Mouse (Mus musculus) CH12.LX (cell line): ENCODE results near the gene Ugt1a2. TPM values are rescaled to one million over a fixed set of nuclear protein-coding genes. Genes with fewer than 3 reads are reported as not detected.

Source experiments
- DNase-seq: peaks from one replicate; pipeline ENCODE4 v3.0.0-alpha.2; 2013; ENCODE audit errors: extremely low read depth
- H3K27ac ChIP-seq: 2 replicates; pipeline ENCODE4 v1.5.1; 2012; ENCODE audit warnings: low read depth, mild to moderate bottlenecking, control low read depth, moderate library complexity; ENCODE audit not compliant: insufficient read depth
- H3K27me3 ChIP-seq: replicated peaks from 2 replicates; pipeline ENCODE3; 2012; ENCODE audit warnings: inconsistent platforms
- H3K36me3 ChIP-seq, 2 experiments: replicated peaks in 1 of 2; 2 replicates each; pipeline versions ENCODE3 to v1.6.1; 2012; ENCODE audit warnings: inconsistent platforms in 1 of 2, low read length in 1 of 2, mild to moderate bottlenecking in 1 of 2, mixed read lengths in 1 of 2, moderate library complexity in 1 of 2; ENCODE audit not compliant: control insufficient read depth in 1 of 2, insufficient read depth in 1 of 2
- H3K4me1 ChIP-seq, 2 experiments: 2 replicates each; pipeline ENCODE4 v1.6.1; 2012; ENCODE audit warnings: inconsistent platforms in 1 of 2, moderate library complexity in 1 of 2; ENCODE audit not compliant: insufficient read depth in 2 of 2, control insufficient read depth in 1 of 2
- H3K4me2 ChIP-seq: 2 replicates; pipeline ENCODE4 v1.6.1; 2012; ENCODE audit warnings: low read depth, mild to moderate bottlenecking, control low read depth; ENCODE audit not compliant: poor library complexity, insufficient read depth, severe bottlenecking
- H3K4me3 ChIP-seq, 3 experiments: fragments of 150-350 bp in 1 of 3; sonication (generic) in 1 of 3; replicated peaks in 1 of 3; 2 replicates each; pipeline versions ENCODE3 to v1.5.1; 2011 to 2012; ENCODE audit warnings: low read depth in 2 of 3, low read length in 2 of 3, mild to moderate bottlenecking in 2 of 3, moderate library complexity in 2 of 3, control low read depth in 1 of 3, improper control_type of control experiment in 1 of 3, inconsistent platforms in 1 of 3, mixed read lengths in 1 of 3; ENCODE audit not compliant: poor library complexity in 1 of 3
- H3K79me2 ChIP-seq: replicated peaks from 2 replicates; pipeline ENCODE4 v1.6.1; 2012; ENCODE audit warnings: mild to moderate bottlenecking, moderate library complexity; ENCODE audit not compliant: control insufficient read depth, poor library complexity, insufficient read depth, severe bottlenecking; ENCODE audit errors: extremely low read depth
- H3K9ac ChIP-seq: 2 replicates; pipeline ENCODE4 v1.6.1; 2012; ENCODE audit warnings: low read depth, mild to moderate bottlenecking, control low read depth, moderate library complexity; ENCODE audit not compliant: insufficient read depth
- H3K9me3 ChIP-seq: replicated peaks from 2 replicates; pipeline ENCODE3; 2012; ENCODE audit warnings: low read length, inconsistent platforms, mixed read lengths
- BHLHE40 ChIP-seq: IDR thresholded peaks from 2 replicates; pipeline ENCODE4 v1.6.1; 2011; ENCODE audit warnings: mild to moderate bottlenecking, low read depth, low read length, improper control_type of control experiment
- CHD2 ChIP-seq: IDR thresholded peaks from 2 replicates; pipeline ENCODE4 v1.6.1; 2011; ENCODE audit warnings: low read length, improper control_type of control experiment
- CTCF ChIP-seq, 2 experiments: IDR thresholded peaks in 1 of 2; conservative IDR thresholded peaks in 1 of 2; 2 replicates each; pipeline ENCODE4 v1.5.1; 2011 to 2012; ENCODE audit warnings: low read depth in 2 of 2, low read length in 2 of 2, improper control_type of control experiment in 1 of 2, inconsistent platforms in 1 of 2, mild to moderate bottlenecking in 1 of 2, moderate library complexity in 1 of 2
- E2F4 ChIP-seq: IDR thresholded peaks from 2 replicates; pipeline ENCODE4 v1.6.1; 2011; ENCODE audit warnings: low read depth, low read length, improper control_type of control experiment; ENCODE audit not compliant: insufficient replicate concordance
- GABPA ChIP-seq: IDR thresholded peaks from 2 replicates; pipeline ENCODE4 v1.6.1; 2012; ENCODE audit warnings: low read depth, low read length, improper control_type of control experiment, inconsistent platforms; ENCODE audit not compliant: insufficient replicate concordance
- JUN ChIP-seq: IDR thresholded peaks from 2 replicates; pipeline ENCODE4 v1.6.1; 2011; ENCODE audit warnings: low read depth, mild to moderate bottlenecking, low read length, improper control_type of control experiment, moderate library complexity; ENCODE audit not compliant: insufficient read depth
- JUND ChIP-seq: conservative IDR thresholded peaks from 2 replicates; pipeline ENCODE4 v1.6.1; 2011; ENCODE audit warnings: low read depth, low read length, improper control_type of control experiment
- MAX ChIP-seq: IDR thresholded peaks from 2 replicates; pipeline ENCODE4 v1.6.1; 2011; ENCODE audit warnings: low read length, improper control_type of control experiment
- MEF2A ChIP-seq: IDR thresholded peaks from 2 replicates; pipeline ENCODE4 v1.6.1; 2014; ENCODE audit warnings: low read depth, mild to moderate bottlenecking, inconsistent platforms, low read length, improper control_type of control experiment, borderline replicate concordance
- MYC ChIP-seq: IDR thresholded peaks from 2 replicates; pipeline ENCODE4 v1.6.1; 2011; ENCODE audit warnings: low read depth, mild to moderate bottlenecking, improper control_type of control experiment, low read length
- NRF1 ChIP-seq: IDR thresholded peaks from 2 replicates; pipeline ENCODE4 v1.6.1; 2014; ENCODE audit warnings: low read depth, mild to moderate bottlenecking, inconsistent platforms, low read length, improper control_type of control experiment, moderate library complexity
- POLR2AphosphoS2 ChIP-seq: IDR thresholded peaks from 2 replicates; pipeline ENCODE4 v1.6.1; 2011; ENCODE audit warnings: low read depth, low read length, improper control_type of control experiment
- SIN3A ChIP-seq: IDR thresholded peaks from 2 replicates; pipeline ENCODE4 v1.6.1; 2012; ENCODE audit warnings: low read length, improper control_type of control experiment, inconsistent platforms
- TBP ChIP-seq: conservative IDR thresholded peaks from 2 replicates; pipeline ENCODE4 v1.6.1; 2011; ENCODE audit warnings: low read depth, low read length, improper control_type of control experiment
- TCF12 ChIP-seq: IDR thresholded peaks from 2 replicates; pipeline ENCODE4 v1.6.1; 2014; ENCODE audit warnings: low read depth, mild to moderate bottlenecking, inconsistent platforms, low read length, improper control_type of control experiment
- UBTF ChIP-seq: IDR thresholded peaks from 2 replicates; pipeline ENCODE4 v1.6.1; 2012; ENCODE audit warnings: low read depth, mild to moderate bottlenecking, inconsistent platforms, low read length, improper control_type of control experiment, moderate library complexity
- ZC3H11A ChIP-seq: IDR thresholded peaks from 2 replicates; pipeline ENCODE4 v1.6.1; 2012; ENCODE audit warnings: low read depth, mild to moderate bottlenecking, inconsistent platforms, low read length, improper control_type of control experiment
- ZMIZ1 ChIP-seq: IDR thresholded peaks from 2 replicates; pipeline ENCODE4 v1.6.1; 2012; ENCODE audit warnings: low read depth, mild to moderate bottlenecking, inconsistent platforms, low read length, improper control_type of control experiment
- dilution Hi-C: fragments of 300-500 bp; cut with MboI; formaldehyde crosslinking; loops from 2 replicates; pipeline ENCODE4 v1.14.3; 2020; ENCODE audit warnings: low sequenced_read_pairs; ENCODE audit not compliant: extremely low pct_unique_long_range_greater_than_20kb, extremely low pct_ligation_motif_present
- in situ Hi-C: fragments of 300-500 bp; cut with MboI; formaldehyde crosslinking; loops from 3 replicates; pipeline ENCODE4 v1.14.3; 2019; ENCODE audit warnings: low sequenced_read_pairs, low pct_ligation_motif_present, low pct_unique_long_range_greater_than_20kb, mixed read lengths
- polyA plus RNA-seq: library from polyadenylated mRNA; unstranded; fragments of >175 nt; gene quantifications from 2 replicates; pipeline ENCODE4 v1.2.1, GENCODE M21; 2012; ENCODE audit warnings: low read depth; ENCODE audit not compliant: insufficient read length
- total RNA-seq, 2 experiments: library from RNA; depleted of rRNA; stranded (reverse); fragments of 300-350 nt in 1 of 2; fragments of >200 nt in 1 of 2; gene quantifications; 2 replicates each; pipeline ENCODE4 v1.2.3; 2012 to 2014

Ugt1a2 gene
- total and polyA plus RNA-seq, 3 experiments, result not detected

DNA sequence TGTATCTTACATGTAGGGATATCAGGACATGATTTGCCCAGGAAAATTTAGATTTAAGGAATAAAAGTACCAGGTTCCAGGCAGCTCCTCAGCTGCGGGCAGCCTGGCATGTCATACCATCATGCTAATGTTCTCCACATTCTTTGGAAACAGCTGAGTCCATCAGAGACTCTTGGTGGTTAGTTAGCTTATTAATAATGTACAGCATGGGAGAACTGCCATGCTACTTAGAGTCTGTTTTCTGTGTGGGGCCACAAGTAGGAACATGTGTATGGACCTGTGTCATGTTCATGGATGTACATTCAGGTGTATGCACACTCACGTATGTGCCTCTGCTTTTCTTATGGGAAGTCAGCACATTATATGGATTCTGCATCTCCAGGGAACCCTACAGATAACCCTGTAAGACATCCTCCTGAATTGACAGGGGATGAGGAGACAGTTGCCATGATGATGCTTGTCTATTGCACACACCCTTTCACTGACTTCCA lies 14.1 kb downstream of the Ugt1a2 start:
- in situ Hi-C loops (no loop called here), dilution Hi-C loops (no loop called here)
- H3K27me3 ChIP-seq, result no peaks in the 10 kb centered on the region
- no peak overlapping the region for H3K9ac ChIP-seq
- DNase-seq, result peak; percentile 2
- no peak overlapping the region for H3K4me2 ChIP-seq
- no peaks in the 10 kb centered on the region for H3K4me1 ChIP-seq
- no peak overlapping the region for H3K4me3 ChIP-seq
- H3K9me3 ChIP-seq, result peaks cover 73% of the 10 kb centered on the region
- H3K36me3 ChIP-seq, result no peaks in the 10 kb centered on the region
- TF ChIP-seq MAX (0 out of 2 replicates have a peak, but pooled peaks have one; percentile 34), CTCF (conservative IDR thresholded peaks at IDR 0.05 in 1 of 2, IDR thresholded peaks at IDR 0.05 in 1 of 2; ENCODE audit: low read depth in 2 of 2, low read length in 2 of 2) (no peak), CHD2 (peak; percentile 21; the same call in 1 of the 2 replicates)
- no peak overlapping the region for H3K27ac ChIP-seq
- no peaks in the 10 kb centered on the region for H3K79me2 ChIP-seq

DNA sequence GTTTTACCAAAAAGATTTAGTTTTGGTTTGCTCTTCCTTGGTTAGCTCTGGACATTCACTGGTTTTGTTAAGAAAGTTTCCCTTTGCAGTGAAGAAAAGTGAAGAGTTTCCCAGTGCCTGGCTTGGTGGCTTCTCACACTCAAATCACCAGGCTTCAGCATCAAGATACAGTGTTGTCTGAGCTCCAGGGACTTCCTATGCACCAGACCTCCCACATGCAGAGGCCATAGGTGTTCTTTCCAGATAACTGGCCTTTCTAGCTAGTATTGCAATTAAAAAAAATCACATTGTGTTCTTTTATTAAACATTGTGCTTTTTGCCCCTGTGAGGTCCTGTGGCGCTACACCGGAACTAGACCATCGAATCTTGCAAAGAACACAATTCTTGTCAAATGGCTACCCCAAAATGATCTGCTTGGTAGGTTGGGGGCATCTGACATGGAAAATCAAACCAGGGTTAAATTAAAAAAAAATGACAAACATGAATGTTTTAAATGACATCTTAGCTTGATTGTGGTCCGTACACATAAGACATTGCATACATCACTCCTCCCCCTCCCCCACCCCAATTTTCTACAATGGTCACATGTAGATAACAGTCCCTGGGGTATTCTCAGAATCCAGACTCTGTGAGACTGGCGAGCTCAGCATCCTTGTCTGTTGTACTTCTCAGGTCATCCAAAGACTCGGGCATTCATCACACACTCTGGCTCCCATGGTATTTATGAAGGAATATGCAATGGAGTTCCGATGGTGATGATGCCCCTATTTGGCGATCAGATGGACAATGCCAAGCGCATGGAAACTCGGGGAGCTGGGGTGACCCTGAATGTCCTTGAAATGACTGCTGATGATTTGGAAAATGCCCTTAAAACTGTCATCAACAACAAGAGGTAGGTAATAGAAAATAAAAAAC lies 15.3 kb downstream of the Ugt1a2 start:
- dilution Hi-C loops, result no loop called here
- no peaks in the 10 kb centered on the region for H3K4me1 ChIP-seq
- no peak overlapping the region for H3K4me2 ChIP-seq
- no peak overlapping the region for H3K27ac ChIP-seq
- H3K4me3 ChIP-seq, result no peak overlapping the region
- no peaks in the 10 kb centered on the region for H3K79me2 ChIP-seq
- peaks cover 80% of the 10 kb centered on the region for H3K9me3 ChIP-seq
- H3K36me3 ChIP-seq, result no peaks in the 10 kb centered on the region
- DNase-seq, result peak; percentile 5
- H3K9ac ChIP-seq, result no peak overlapping the region
- TF ChIP-seq TBP (no peak), CTCF (conservative IDR thresholded peaks at IDR 0.05 in 1 of 2, IDR thresholded peaks at IDR 0.05 in 1 of 2; ENCODE audit: low read depth in 2 of 2, low read length in 2 of 2) (no peak), JUND (no peak), MYC (no peak), POLR2AphosphoS2 (no peak), NRF1 (no peak), JUN (no peak), BHLHE40 (no peak)
- H3K27me3 ChIP-seq, result no peaks in the 10 kb centered on the region
- in situ Hi-C loops, result no loop called here

DNA sequence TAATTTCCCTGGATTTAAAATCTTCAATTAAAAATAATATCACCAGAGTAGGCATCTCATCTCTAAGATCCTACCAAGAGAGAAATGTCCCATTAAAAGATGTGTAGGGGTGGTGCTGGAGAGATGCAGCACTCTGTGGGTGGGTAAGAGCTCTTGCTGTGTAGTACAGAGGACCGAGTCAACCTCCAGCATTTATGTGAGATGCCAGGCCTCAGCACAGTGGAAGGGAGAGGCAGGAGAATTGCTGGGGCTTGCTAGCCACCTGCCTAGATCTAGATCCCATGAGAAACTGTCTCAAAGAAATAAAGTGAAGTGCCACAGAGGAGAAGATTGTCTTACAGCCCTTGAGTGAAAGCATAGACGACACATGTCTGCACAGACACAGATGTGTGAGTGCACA lies 16.1 kb downstream of the Ugt1a2 start:
- dilution Hi-C loops (no loop called here), in situ Hi-C loops (no loop called here)
- Histone ChIP-seq H3K4me2 (no peak overlapping the region), H3K9me3 (peaks cover 84% of the 10 kb centered on the region), H3K27ac (no peak overlapping the region), H3K4me3 (no peak overlapping the region), H3K4me1 (no peaks in the 10 kb centered on the region), H3K36me3 (no peaks in the 10 kb centered on the region), H3K27me3 (no peaks in the 10 kb centered on the region), H3K9ac (no peak overlapping the region), H3K79me2 (no peaks in the 10 kb centered on the region)
- DNase-seq, result peak; percentile 2
- TF ChIP-seq GABPA (no peak), BHLHE40 (no peak), MEF2A (no peak), TCF12 (no peak), E2F4 (no peak), ZC3H11A (no peak), SIN3A (no peak), UBTF (no peak), ZMIZ1 (no peak), MYC (no peak)
